Mouse (Mus musculus): ENCODE results near the gene Ndufb6. TPM values are rescaled to one million over a fixed set of nuclear protein-coding genes. Genes with fewer than 3 reads are reported as not detected.

Ndufb6 gene
- polyA plus RNA-seq, 1 experiment from 2014 or later, result 325 TPM

- Histone ChIP-seq H3K36me3 (ENCODE audit: control insufficient read depth, insufficient read depth, low read length) (peaks cover 23% of the 10 kb centered on the region), H3K27ac (ENCODE audit: low read depth, low read length) (peak overlapping the region; percentile 97), H3K4me2 (ENCODE audit: low read length) (peak overlapping the region; percentile 86), H3K4me1 (ENCODE audit: control insufficient read depth, insufficient read depth, low read length) (peaks cover 10% of the 10 kb centered on the region), H3K4me3 (ENCODE audit: low read depth, low read length) (peak overlapping the region; percentile 81), H3K9me3 (replicated peaks; ENCODE audit: control insufficient read depth, low read length) (no peaks in the 10 kb centered on the region), H3K27me3 (replicated peaks; ENCODE audit: control insufficient read depth, insufficient read depth, low read length) (no peaks in the 10 kb centered on the region), H3K9ac (ENCODE audit: low read length) (peak overlapping the region; percentile 84)
- DNase-seq (ENCODE audit: low spot score) (peak; percentile 96), ATAC-seq (peak; percentile 76)
- WGBS, result 0% methylated on average over 41 of the region's 50 CpGs
Measured at GRCm38 (mm10) chr4:40268204-40268813, 10.9 kb downstream of the Ndufb6 start.

- Histone ChIP-seq H3K4me3 (ENCODE audit: low read depth, low read length) (peak overlapping the region; percentile 81), H3K27me3 (replicated peaks; ENCODE audit: control insufficient read depth, insufficient read depth, low read length) (no peaks in the 10 kb centered on the region), H3K9me3 (replicated peaks; ENCODE audit: control insufficient read depth, low read length) (no peaks in the 10 kb centered on the region), H3K36me3 (ENCODE audit: control insufficient read depth, insufficient read depth, low read length) (peaks cover 26% of the 10 kb centered on the region), H3K4me1 (ENCODE audit: control insufficient read depth, insufficient read depth, low read length) (peaks cover 10% of the 10 kb centered on the region), H3K9ac (ENCODE audit: low read length) (peak overlapping the region; percentile 84), H3K27ac (ENCODE audit: low read depth, low read length) (peak overlapping the region; percentile 71), H3K4me2 (ENCODE audit: low read length) (peak overlapping the region; percentile 86)
- 69% methylated on average over 7 of the region's 7 CpGs for WGBS
- no peak for DNase-seq (ENCODE audit: low spot score)
- ATAC-seq, result no peak
Measured at GRCm38 (mm10) chr4:40267681-40268080, 11.5 kb downstream of the Ndufb6 start.

- no peak for ATAC-seq
- Histone ChIP-seq H3K9ac (ENCODE audit: low read length) (no peak overlapping the region), H3K4me1 (ENCODE audit: control insufficient read depth, insufficient read depth, low read length) (peaks cover 10% of the 10 kb centered on the region), H3K27ac (ENCODE audit: low read depth, low read length) (no peak overlapping the region), H3K4me3 (ENCODE audit: low read depth, low read length) (no peak overlapping the region), H3K9me3 (replicated peaks; ENCODE audit: control insufficient read depth, low read length) (no peaks in the 10 kb centered on the region), H3K27me3 (replicated peaks; ENCODE audit: control insufficient read depth, insufficient read depth, low read length) (no peaks in the 10 kb centered on the region), H3K4me2 (ENCODE audit: low read length) (no peak overlapping the region), H3K36me3 (ENCODE audit: control insufficient read depth, insufficient read depth, low read length) (peaks cover 50% of the 10 kb centered on the region)
- no peak for DNase-seq (ENCODE audit: low spot score)
- 96% methylated on average over 1 of the region's 1 CpGs for WGBS
Measured at GRCm38 (mm10) chr4:40264321-40264720, 14.9 kb downstream of the Ndufb6 start.

- H3K27me3 ChIP-seq (replicated peaks; ENCODE audit: control insufficient read depth, insufficient read depth, low read length), result no peaks in the 10 kb centered on the region
- no peak overlapping the region for H3K27ac ChIP-seq (ENCODE audit: low read depth, low read length)
- H3K9ac ChIP-seq (ENCODE audit: low read length), result no peak overlapping the region
- H3K4me2 ChIP-seq (ENCODE audit: low read length), result no peak overlapping the region
- DNase-seq (ENCODE audit: low spot score) (no peak), ATAC-seq (no peak)
- 92% methylated on average over 8 of the region's 8 CpGs for WGBS
- H3K4me3 ChIP-seq (ENCODE audit: low read depth, low read length), result no peak overlapping the region
- H3K36me3 ChIP-seq (ENCODE audit: control insufficient read depth, insufficient read depth, low read length), result peaks cover 12% of the 10 kb centered on the region
- no peaks in the 10 kb centered on the region for H3K4me1 ChIP-seq (ENCODE audit: control insufficient read depth, insufficient read depth, low read length)
- H3K9me3 ChIP-seq (replicated peaks; ENCODE audit: control insufficient read depth, low read length), result no peaks in the 10 kb centered on the region
Measured at GRCm38 (mm10) chr4:40254385-40255103, 24.7 kb downstream of the Ndufb6 start.

- Histone ChIP-seq H3K4me1 (ENCODE audit: control insufficient read depth, insufficient read depth, low read length) (no peaks in the 10 kb centered on the region), H3K4me3 (ENCODE audit: low read depth, low read length) (no peak overlapping the region), H3K9me3 (replicated peaks; ENCODE audit: control insufficient read depth, low read length) (no peaks in the 10 kb centered on the region), H3K4me2 (ENCODE audit: low read length) (no peak overlapping the region), H3K36me3 (ENCODE audit: control insufficient read depth, insufficient read depth, low read length) (peaks cover 7% of the 10 kb centered on the region; the same call in 1 of the 2 replicates), H3K9ac (ENCODE audit: low read length) (no peak overlapping the region), H3K27ac (ENCODE audit: low read depth, low read length) (no peak overlapping the region), H3K27me3 (replicated peaks; ENCODE audit: control insufficient read depth, insufficient read depth, low read length) (no peaks in the 10 kb centered on the region)
- no peak for ATAC-seq
- no peak for DNase-seq (ENCODE audit: low spot score)
- WGBS, result 64% methylated on average over 2 of the region's 2 CpGs
Measured at GRCm38 (mm10) chr4:40253766-40254165, 25.5 kb downstream of the Ndufb6 start.

- no peaks in the 10 kb centered on the region for H3K36me3 ChIP-seq (ENCODE audit: control insufficient read depth, insufficient read depth, low read length)
- H3K9ac ChIP-seq (ENCODE audit: low read length), result no peak overlapping the region
- no peak overlapping the region for H3K4me2 ChIP-seq (ENCODE audit: low read length)
- WGBS, result 91% methylated on average over 5 of the region's 5 CpGs
- no peaks in the 10 kb centered on the region for H3K4me1 ChIP-seq (ENCODE audit: control insufficient read depth, insufficient read depth, low read length)
- no peak overlapping the region for H3K27ac ChIP-seq (ENCODE audit: low read depth, low read length)
- H3K4me3 ChIP-seq (ENCODE audit: low read depth, low read length), result no peak overlapping the region
- no peaks in the 10 kb centered on the region for H3K27me3 ChIP-seq (replicated peaks; ENCODE audit: control insufficient read depth, insufficient read depth, low read length)
- DNase-seq (ENCODE audit: low spot score) (no peak), ATAC-seq (no peak)
- H3K9me3 ChIP-seq (replicated peaks; ENCODE audit: control insufficient read depth, low read length), result no peaks in the 10 kb centered on the region
Measured at GRCm38 (mm10) chr4:40250984-40251383, 28.2 kb downstream of the Ndufb6 start.

GRCm38 (mm10) chr4:40244035-40244434 is 35.2 kb downstream of the Ndufb6 start:
- DNase-seq (ENCODE audit: low spot score) (no peak), ATAC-seq (no peak)
- Histone ChIP-seq H3K9ac (ENCODE audit: low read length) (no peak overlapping the region), H3K4me1 (ENCODE audit: control insufficient read depth, insufficient read depth, low read length) (peaks cover 3% of the 10 kb centered on the region; the same call in 1 of the 2 replicates), H3K27ac (ENCODE audit: low read depth, low read length) (no peak overlapping the region), H3K4me3 (ENCODE audit: low read depth, low read length) (no peak overlapping the region), H3K9me3 (replicated peaks; ENCODE audit: control insufficient read depth, low read length) (no peaks in the 10 kb centered on the region), H3K4me2 (ENCODE audit: low read length) (no peak overlapping the region), H3K27me3 (replicated peaks; ENCODE audit: control insufficient read depth, insufficient read depth, low read length) (no peaks in the 10 kb centered on the region), H3K36me3 (ENCODE audit: control insufficient read depth, insufficient read depth, low read length) (no peaks in the 10 kb centered on the region)
- WGBS, result 87% methylated on average over 8 of the region's 8 CpGs

- ATAC-seq (no peak), DNase-seq (ENCODE audit: low spot score) (no peak)
- Histone ChIP-seq H3K9ac (ENCODE audit: low read length) (no peak overlapping the region), H3K36me3 (ENCODE audit: control insufficient read depth, insufficient read depth, low read length) (no peaks in the 10 kb centered on the region), H3K4me2 (ENCODE audit: low read length) (no peak overlapping the region), H3K27ac (ENCODE audit: low read depth, low read length) (no peak overlapping the region), H3K4me1 (ENCODE audit: control insufficient read depth, insufficient read depth, low read length) (peaks cover 3% of the 10 kb centered on the region; the same call in 1 of the 2 replicates), H3K27me3 (replicated peaks; ENCODE audit: control insufficient read depth, insufficient read depth, low read length) (no peaks in the 10 kb centered on the region), H3K4me3 (ENCODE audit: low read depth, low read length) (no peak overlapping the region), H3K9me3 (replicated peaks; ENCODE audit: control insufficient read depth, low read length) (no peaks in the 10 kb centered on the region)
- 78% methylated on average over 4 of the region's 4 CpGs for WGBS
Measured at GRCm38 (mm10) chr4:40243006-40243405, 36.2 kb downstream of the Ndufb6 start.

- H3K9me3 ChIP-seq (replicated peaks; ENCODE audit: control insufficient read depth, low read length), result no peaks in the 10 kb centered on the region
- no peaks in the 10 kb centered on the region for H3K27me3 ChIP-seq (replicated peaks; ENCODE audit: control insufficient read depth, insufficient read depth, low read length)
- DNase-seq (ENCODE audit: low spot score), result no peak
- no peak overlapping the region for H3K9ac ChIP-seq (ENCODE audit: low read length)
- H3K4me2 ChIP-seq (ENCODE audit: low read length), result no peak overlapping the region
- ATAC-seq, result no peak
- no peak overlapping the region for H3K27ac ChIP-seq (ENCODE audit: low read depth, low read length)
- no peaks in the 10 kb centered on the region for H3K36me3 ChIP-seq (ENCODE audit: control insufficient read depth, insufficient read depth, low read length)
- peaks cover 3% of the 10 kb centered on the region; the same call in 1 of the 2 replicates for H3K4me1 ChIP-seq (ENCODE audit: control insufficient read depth, insufficient read depth, low read length)
- H3K4me3 ChIP-seq (ENCODE audit: low read depth, low read length), result no peak overlapping the region
- WGBS, result 53% methylated on average over 6 of the region's 6 CpGs
Measured at GRCm38 (mm10) chr4:40241928-40242327, 37.3 kb downstream of the Ndufb6 start.

All from forebrain, embryonic 14.5 days (tissue).